In the genomic region with DNA sequence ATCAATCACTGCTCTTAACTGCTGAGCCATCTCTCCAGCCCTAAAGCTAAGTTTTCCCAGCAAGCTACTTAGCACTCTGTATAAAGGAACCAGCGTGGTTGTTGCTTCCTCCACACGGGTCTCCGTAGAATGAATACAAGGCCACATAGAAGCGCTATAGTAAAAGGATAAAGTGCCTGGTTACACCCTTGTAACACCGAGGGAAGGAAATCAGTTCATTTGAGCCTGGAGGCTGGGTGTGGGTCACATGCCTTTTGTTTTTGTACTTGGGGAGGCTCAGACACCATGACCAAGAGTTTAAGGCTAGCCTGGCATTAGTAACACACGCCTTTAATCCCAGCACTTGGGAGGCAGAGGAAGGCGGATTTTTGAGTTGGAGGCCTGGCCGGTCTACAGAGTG, we compare ENCODE assay signal across 19 mouse cellular contexts.
"Had no signal": no experiment of that assay in that cellular context is flagged by ENCODE, and none has a peak within 500 bp of the region (broad histone marks: within the 10 kb centered on the region; RNA-seq: fewer than 3 reads in every experiment).

No protein-coding gene starts in this region.

- H3K27me3 ChIP-seq: midbrain, embryonic 12.5 days; neural tube, embryonic 13.5 days; neural tube, embryonic 15.5 days had no signal

- H3K9ac ChIP-seq: lung, embryonic 14.5 days; midbrain, embryonic 12.5 days; neural tube, embryonic 13.5 days; neural tube, embryonic 15.5 days had no signal

- H3K4me2 ChIP-seq: lung, embryonic 14.5 days; midbrain, embryonic 12.5 days; neural tube, embryonic 13.5 days; neural tube, embryonic 15.5 days had no signal

- H3K4me3 ChIP-seq: midbrain, embryonic 10.5 days; midbrain, embryonic 12.5 days; myocyte; neural tube, embryonic 13.5 days; neural tube, embryonic 15.5 days had no signal

- H3K4me1 ChIP-seq: midbrain, embryonic 10.5 days; midbrain, embryonic 12.5 days; neural tube, embryonic 13.5 days; neural tube, embryonic 15.5 days had no signal

- H3K9me3 ChIP-seq: midbrain, embryonic 10.5 days; midbrain, embryonic 12.5 days; neural tube, embryonic 13.5 days; neural tube, embryonic 15.5 days had no signal

- ATAC-seq: midbrain, embryonic 16.5 days had no signal

- H3K27ac ChIP-seq: midbrain, embryonic 10.5 days; midbrain, embryonic 12.5 days; neural tube, embryonic 13.5 days; neural tube, embryonic 15.5 days had no signal

- DNase-seq: lung, adult 18-20 months; lung, embryonic 14.5 days; lung, postnatal 10 days; lung, postnatal 4 days; midbrain, embryonic 14.5 days; retina, postnatal 1 day; right cerebral cortex, adult 18-20 months; right cerebral cortex, postnatal 25 days; right cerebral cortex, postnatal 4 days; spleen, adult 18-20 months; thymus, adult 18-20 months; thymus, postnatal 14 days; thymus, postnatal 36 days had no signal

- H3K36me3 ChIP-seq: midbrain, embryonic 10.5 days had no signal
